Mouse (Mus musculus): ENCODE measurements around the gene Mob3a. TPM values are rescaled to one million over a fixed set of nuclear protein-coding genes. Genes with fewer than 3 reads are reported as not detected.

Mob3a gene
- polyA plus RNA-seq, 1 experiment, result 34.2 TPM

DNA sequence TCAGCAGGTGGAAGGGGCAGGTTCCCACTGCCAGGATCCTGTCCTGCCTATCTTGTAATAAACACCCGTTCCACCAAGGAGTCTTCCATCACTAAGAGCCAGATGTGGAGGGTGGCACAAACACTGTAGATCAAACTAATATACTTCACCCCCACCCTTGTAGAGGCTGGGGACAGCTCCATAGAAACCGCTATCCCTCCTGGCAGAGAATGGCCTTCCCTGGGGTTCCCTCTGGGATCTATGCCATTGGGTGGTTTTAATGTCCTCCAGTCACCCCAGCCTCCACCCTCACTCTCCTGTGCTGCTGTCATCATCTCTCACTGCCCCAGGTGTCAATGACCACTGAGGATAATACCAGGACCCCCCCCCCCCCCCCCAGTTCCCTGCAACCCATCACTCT lies 31.2 kb downstream of the Mob3a start:
- Histone ChIP-seq H3K36me3 (ENCODE audit: control insufficient read depth, insufficient read depth) (peaks cover 57% of the 10 kb centered on the region), H3ac (ENCODE audit: control insufficient read depth, insufficient read length, low read depth) (no peak overlapping the region), H3K79me3 (ENCODE audit: low read depth) (peaks cover 28% of the 10 kb centered on the region), H3K4me3 (ENCODE audit: insufficient read depth, poor library complexity, severe bottlenecking) (no peak overlapping the region), H3K79me2 (ENCODE audit: control insufficient read depth, insufficient read depth) (peaks cover 46% of the 10 kb centered on the region), H3K27me3 (ENCODE audit: control insufficient read depth, insufficient read depth, insufficient read length) (no peaks in the 10 kb centered on the region)
- no peak for TF ChIP-seq FOSL1 (IDR thresholded peaks at IDR 0.05; ENCODE audit: insufficient read depth, low read length, poor library complexity, severe bottlenecking)
- TF ChIP-seq MAX (IDR thresholded peaks at IDR 0.05), result no peak
- no peak for TF ChIP-seq USF1 (IDR thresholded peaks at IDR 0.05; ENCODE audit: low read depth)
- TF ChIP-seq MYOG (IDR thresholded peaks at IDR 0.05; ENCODE audit: control insufficient read depth, extremely low read depth, insufficient read length), result no peak
- TF ChIP-seq MYOD1 (IDR thresholded peaks at IDR 0.05; ENCODE audit: control insufficient read depth, insufficient read length, low read depth), result no peak
- no peak for TF ChIP-seq CEBPB (IDR thresholded peaks at IDR 0.05; ENCODE audit: low read depth)
- TF ChIP-seq CTCF (IDR thresholded peaks at IDR 0.05; ENCODE audit: control insufficient read depth, insufficient read depth, insufficient read length), result no peak

DNA sequence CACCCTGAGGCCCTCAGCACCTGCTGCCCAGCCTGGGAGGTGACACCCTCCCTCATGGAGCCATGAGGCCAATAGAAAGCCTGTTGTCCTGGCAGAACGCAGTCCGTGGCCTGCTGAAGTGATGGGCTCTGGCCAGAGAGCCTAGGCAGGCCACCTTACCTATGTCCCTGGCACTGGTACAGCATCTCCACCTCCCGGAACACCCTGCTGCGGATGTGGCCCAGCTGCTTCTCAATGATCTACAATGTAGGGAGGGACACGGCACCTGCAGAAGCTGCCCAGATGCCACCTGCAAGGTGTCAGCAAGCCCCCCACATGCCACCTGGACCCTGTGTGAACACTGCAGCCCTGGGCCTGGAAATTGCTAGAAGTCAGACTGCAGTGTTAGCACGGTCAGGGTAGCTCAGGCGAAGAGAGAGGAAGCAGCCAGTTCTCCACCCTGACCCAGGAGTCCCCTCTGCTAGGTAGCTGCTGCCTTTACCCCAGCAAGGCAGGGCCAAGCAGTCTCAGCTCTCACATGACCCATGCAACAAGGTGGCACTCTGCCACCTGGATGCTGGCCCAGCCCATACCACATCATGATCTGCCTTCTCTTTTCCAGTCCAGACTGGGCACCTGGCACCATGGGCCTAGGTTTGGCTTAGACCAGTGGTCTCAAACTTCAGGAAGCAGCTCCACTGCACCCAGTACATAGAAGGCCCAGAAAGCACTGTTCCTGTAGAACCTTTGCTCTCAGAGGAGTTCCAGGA lies 31.9 kb downstream of the Mob3a start:
- no peak overlapping the region for H3K4me3 ChIP-seq (ENCODE audit: insufficient read depth, poor library complexity, severe bottlenecking)
- H3K79me3 ChIP-seq (ENCODE audit: low read depth), result peaks cover 22% of the 10 kb centered on the region
- H3ac ChIP-seq (ENCODE audit: control insufficient read depth, insufficient read length, low read depth), result no peak overlapping the region
- no peaks in the 10 kb centered on the region for H3K27me3 ChIP-seq (ENCODE audit: control insufficient read depth, insufficient read depth, insufficient read length)
- peaks cover 40% of the 10 kb centered on the region for H3K79me2 ChIP-seq (ENCODE audit: control insufficient read depth, insufficient read depth)
- H3K36me3 ChIP-seq (ENCODE audit: control insufficient read depth, insufficient read depth), result peaks cover 57% of the 10 kb centered on the region
- no peak for TF ChIP-seq MYOG (IDR thresholded peaks at IDR 0.05; ENCODE audit: control insufficient read depth, extremely low read depth, insufficient read length)
- no peak for TF ChIP-seq CTCF (IDR thresholded peaks at IDR 0.05; ENCODE audit: control insufficient read depth, insufficient read depth, insufficient read length)
- TF ChIP-seq FOSL1 (IDR thresholded peaks at IDR 0.05; ENCODE audit: insufficient read depth, low read length, poor library complexity, severe bottlenecking), result no peak
- no peak for TF ChIP-seq MYOD1 (IDR thresholded peaks at IDR 0.05; ENCODE audit: control insufficient read depth, insufficient read length, low read depth)
- no peak for TF ChIP-seq CEBPB (IDR thresholded peaks at IDR 0.05; ENCODE audit: low read depth)
- TF ChIP-seq MAX (IDR thresholded peaks at IDR 0.05), result no peak
- TF ChIP-seq USF1 (IDR thresholded peaks at IDR 0.05; ENCODE audit: low read depth), result no peak

- Histone ChIP-seq H3ac (ENCODE audit: control insufficient read depth, insufficient read length, low read depth) (no peak overlapping the region), H3K79me3 (ENCODE audit: low read depth) (peaks cover 17% of the 10 kb centered on the region), H3K79me2 (ENCODE audit: control insufficient read depth, insufficient read depth) (peaks cover 31% of the 10 kb centered on the region), H3K4me3 (ENCODE audit: insufficient read depth, poor library complexity, severe bottlenecking) (no peak overlapping the region), H3K27me3 (ENCODE audit: control insufficient read depth, insufficient read depth, insufficient read length) (no peaks in the 10 kb centered on the region), H3K36me3 (ENCODE audit: control insufficient read depth, insufficient read depth) (peaks cover 57% of the 10 kb centered on the region)
- TF ChIP-seq MYOG (IDR thresholded peaks at IDR 0.05; ENCODE audit: control insufficient read depth, extremely low read depth, insufficient read length) (no peak), MAX (IDR thresholded peaks at IDR 0.05) (no peak), CEBPB (IDR thresholded peaks at IDR 0.05; ENCODE audit: low read depth) (no peak), USF1 (IDR thresholded peaks at IDR 0.05; ENCODE audit: low read depth) (no peak), CTCF (IDR thresholded peaks at IDR 0.05; ENCODE audit: control insufficient read depth, insufficient read depth, insufficient read length) (no peak), FOSL1 (IDR thresholded peaks at IDR 0.05; ENCODE audit: insufficient read depth, low read length, poor library complexity, severe bottlenecking) (no peak), MYOD1 (IDR thresholded peaks at IDR 0.05; ENCODE audit: control insufficient read depth, insufficient read length, low read depth) (no peak)
Measured at GRCm38 (mm10) chr10:80669018-80669417, 32.8 kb downstream of the Mob3a start.

DNA sequence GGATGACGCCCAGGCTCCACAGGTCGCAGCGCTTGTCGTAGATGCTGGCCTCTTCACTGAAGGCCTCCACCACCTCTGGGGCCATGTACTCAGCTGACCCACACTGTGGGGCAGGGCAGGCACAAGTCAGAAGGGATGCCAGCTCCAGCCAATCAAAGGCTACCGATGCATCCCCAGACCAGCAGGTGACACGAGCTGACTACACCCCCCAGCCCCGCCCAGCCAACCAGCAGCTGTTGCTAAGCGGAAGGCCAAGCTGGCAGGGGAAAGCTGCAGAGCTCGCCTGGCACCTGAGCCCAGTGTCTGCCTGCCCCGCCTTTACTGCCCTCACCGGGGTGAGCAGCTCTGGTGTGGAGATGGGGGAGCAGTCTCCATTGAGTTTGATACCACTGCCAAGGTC lies 33.2 kb downstream of the Mob3a start:
- Histone ChIP-seq H3K4me3 (ENCODE audit: insufficient read depth, poor library complexity, severe bottlenecking) (no peak overlapping the region), H3K79me2 (ENCODE audit: control insufficient read depth, insufficient read depth) (peaks cover 27% of the 10 kb centered on the region), H3ac (ENCODE audit: control insufficient read depth, insufficient read length, low read depth) (no peak overlapping the region), H3K36me3 (ENCODE audit: control insufficient read depth, insufficient read depth) (peaks cover 57% of the 10 kb centered on the region), H3K27me3 (ENCODE audit: control insufficient read depth, insufficient read depth, insufficient read length) (no peaks in the 10 kb centered on the region), H3K79me3 (ENCODE audit: low read depth) (peaks cover 14% of the 10 kb centered on the region)
- no peak for TF ChIP-seq MYOG (IDR thresholded peaks at IDR 0.05; ENCODE audit: control insufficient read depth, extremely low read depth, insufficient read length)
- TF ChIP-seq MAX (IDR thresholded peaks at IDR 0.05), result no peak
- TF ChIP-seq CEBPB (IDR thresholded peaks at IDR 0.05; ENCODE audit: low read depth), result no peak
- no peak for TF ChIP-seq CTCF (IDR thresholded peaks at IDR 0.05; ENCODE audit: control insufficient read depth, insufficient read depth, insufficient read length)
- no peak for TF ChIP-seq MYOD1 (IDR thresholded peaks at IDR 0.05; ENCODE audit: control insufficient read depth, insufficient read length, low read depth)
- no peak for TF ChIP-seq USF1 (IDR thresholded peaks at IDR 0.05; ENCODE audit: low read depth)
- no peak for TF ChIP-seq FOSL1 (IDR thresholded peaks at IDR 0.05; ENCODE audit: insufficient read depth, low read length, poor library complexity, severe bottlenecking)

GRCm38 (mm10) chr10:80666837-80667412 lies 34.9 kb downstream of the Mob3a start:
- H3ac ChIP-seq (ENCODE audit: control insufficient read depth, insufficient read length, low read depth), result no peak overlapping the region
- no peaks in the 10 kb centered on the region for H3K27me3 ChIP-seq (ENCODE audit: control insufficient read depth, insufficient read depth, insufficient read length)
- H3K36me3 ChIP-seq (ENCODE audit: control insufficient read depth, insufficient read depth), result peaks cover 57% of the 10 kb centered on the region
- TF ChIP-seq MYOD1 (IDR thresholded peaks at IDR 0.05; ENCODE audit: control insufficient read depth, insufficient read length, low read depth), result peak; percentile 50
- TF ChIP-seq MAX (IDR thresholded peaks at IDR 0.05), result no peak
- peaks cover 2% of the 10 kb centered on the region for H3K79me3 ChIP-seq (ENCODE audit: low read depth)
- H3K79me2 ChIP-seq (ENCODE audit: control insufficient read depth, insufficient read depth), result peaks cover 10% of the 10 kb centered on the region
- H3K4me3 ChIP-seq (ENCODE audit: insufficient read depth, poor library complexity, severe bottlenecking), result no peak overlapping the region

Data from C2C12 (cell line).